Mouse (Mus musculus): ENCODE data around the gene Gnaq. TPM values are rescaled to one million over a fixed set of nuclear protein-coding genes. Genes with fewer than 3 reads are reported as not detected.

Gnaq gene
- total and polyA plus RNA-seq, 2 experiments from 2014 or later, result 89.3 to 120 TPM

DNA sequence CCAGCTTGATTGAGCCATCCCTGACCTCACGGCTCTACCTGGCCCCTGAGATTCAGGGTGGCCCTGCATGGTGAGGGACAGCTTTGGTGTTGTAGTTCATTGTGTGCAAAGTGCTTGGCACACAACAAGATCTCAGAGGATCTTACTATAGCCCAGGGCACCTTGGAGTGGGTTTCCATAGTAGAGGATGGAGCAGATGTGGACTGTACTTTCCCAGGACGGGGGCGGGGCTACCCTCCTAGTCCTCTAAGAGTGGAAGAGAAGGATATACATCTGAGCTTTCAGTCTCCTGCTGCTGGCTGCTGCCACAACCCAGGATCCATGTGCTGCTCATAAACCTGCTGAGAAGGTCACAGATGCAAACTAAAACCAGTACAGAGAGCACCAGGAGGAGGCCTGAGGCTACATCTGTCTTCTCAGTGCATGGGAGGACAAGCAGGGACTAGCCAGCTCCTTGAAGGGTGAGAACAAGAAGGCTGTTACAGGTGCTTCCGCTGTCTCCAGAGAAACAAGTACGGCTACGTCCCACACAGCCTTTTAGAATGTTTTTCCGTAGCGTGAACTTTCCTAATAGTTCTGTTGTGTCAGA, 44.6 kb downstream of the Gnaq start:
- 92% methylated on average over 8 of the region's 8 CpGs for WGBS
- ATAC-seq (ENCODE audit: low FRiP score) (0 out of 2 replicates have a peak, but pooled peaks have one; percentile 27), DNase-seq (ENCODE audit: low spot score) (no peak)
- H3K4me2 ChIP-seq (ENCODE audit: low read depth, low read length, poor library complexity, severe bottlenecking), result no peak overlapping the region
- no peak overlapping the region for H3K9ac ChIP-seq (replicated peaks; ENCODE audit: low read length, poor library complexity, severe bottlenecking)
- no peak overlapping the region for H3K27ac ChIP-seq (ENCODE audit: low read depth, low read length)
- H3K27me3 ChIP-seq (ENCODE audit: insufficient read depth, low read length), result no peaks in the 10 kb centered on the region
- H3K36me3 ChIP-seq (ENCODE audit: insufficient read depth, low read length), result no peaks in the 10 kb centered on the region
- H3K4me3 ChIP-seq (ENCODE audit: low read depth, low read length), result no peak overlapping the region
- TF ChIP-seq CTCF (IDR thresholded peaks at IDR 0.05), result no peak
- no peaks in the 10 kb centered on the region for H3K9me3 ChIP-seq (ENCODE audit: low read length)
- H3K4me1 ChIP-seq (ENCODE audit: insufficient read depth, low read length), result no peaks in the 10 kb centered on the region; the same call in 1 of the 2 replicates

GRCm38 (mm10) chr19:16181258-16181657, 48.6 kb downstream of the Gnaq start:
- H3K27ac ChIP-seq (ENCODE audit: low read depth, low read length), result no peak overlapping the region
- H3K4me1 ChIP-seq (ENCODE audit: insufficient read depth, low read length), result no peaks in the 10 kb centered on the region; the same call in 1 of the 2 replicates
- DNase-seq (ENCODE audit: low spot score), result no peak
- no peak overlapping the region for H3K9ac ChIP-seq (replicated peaks; ENCODE audit: low read length, poor library complexity, severe bottlenecking)
- WGBS, result 83% methylated on average over 3 of the region's 3 CpGs
- H3K27me3 ChIP-seq (ENCODE audit: insufficient read depth, low read length), result no peaks in the 10 kb centered on the region
- no peak for ATAC-seq (ENCODE audit: low FRiP score)
- H3K9me3 ChIP-seq (ENCODE audit: low read length), result no peaks in the 10 kb centered on the region
- no peaks in the 10 kb centered on the region for H3K36me3 ChIP-seq (ENCODE audit: insufficient read depth, low read length)
- no peak overlapping the region for H3K4me2 ChIP-seq (ENCODE audit: low read depth, low read length, poor library complexity, severe bottlenecking)
- TF ChIP-seq CTCF (IDR thresholded peaks at IDR 0.05), result no peak
- no peak overlapping the region for H3K4me3 ChIP-seq (ENCODE audit: low read depth, low read length)

DNA sequence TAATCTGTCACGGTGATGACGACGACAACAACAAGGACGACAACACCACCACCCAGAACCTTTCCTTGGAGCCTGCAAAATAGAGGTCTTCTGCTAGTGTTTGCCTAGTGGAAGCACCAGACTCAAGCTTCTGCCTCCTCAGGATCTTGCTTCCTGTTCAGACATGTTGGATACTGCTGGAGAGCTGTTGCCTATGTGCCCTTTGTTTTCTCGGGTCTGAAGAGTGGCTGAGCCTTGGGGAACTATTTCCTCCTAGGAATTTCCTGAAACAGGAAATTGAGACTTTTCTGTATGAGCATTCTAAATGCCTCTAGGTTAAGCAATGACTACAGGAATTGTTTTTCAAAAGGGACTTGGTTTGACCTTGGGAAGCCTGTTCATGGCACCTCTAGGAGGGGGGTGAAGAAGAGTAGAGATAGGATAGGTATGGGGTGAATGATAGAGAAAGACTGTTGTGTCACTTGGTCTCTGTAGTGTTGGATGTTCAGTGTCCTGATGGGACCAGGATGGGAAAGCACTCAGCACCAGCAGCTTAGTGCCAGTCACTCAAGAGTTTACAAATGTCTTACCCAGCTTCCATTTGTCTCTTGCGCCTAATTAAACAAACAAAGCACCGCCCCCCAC, 49.3 kb downstream of the Gnaq start:
- H3K4me2 ChIP-seq (ENCODE audit: low read depth, low read length, poor library complexity, severe bottlenecking), result no peak overlapping the region
- no peak for DNase-seq (ENCODE audit: low spot score)
- H3K4me3 ChIP-seq (ENCODE audit: low read depth, low read length), result no peak overlapping the region
- H3K27me3 ChIP-seq (ENCODE audit: insufficient read depth, low read length), result no peaks in the 10 kb centered on the region
- H3K9ac ChIP-seq (replicated peaks; ENCODE audit: low read length, poor library complexity, severe bottlenecking), result no peak overlapping the region
- H3K27ac ChIP-seq (ENCODE audit: low read depth, low read length), result no peak overlapping the region
- no peaks in the 10 kb centered on the region; the same call in 1 of the 2 replicates for H3K4me1 ChIP-seq (ENCODE audit: insufficient read depth, low read length)
- no peaks in the 10 kb centered on the region for H3K9me3 ChIP-seq (ENCODE audit: low read length)
- 87% methylated on average over 7 of the region's 7 CpGs for WGBS
- H3K36me3 ChIP-seq (ENCODE audit: insufficient read depth, low read length), result no peaks in the 10 kb centered on the region
- ATAC-seq (ENCODE audit: low FRiP score), result no peak
- TF ChIP-seq CTCF (IDR thresholded peaks at IDR 0.05), result no peak

DNA sequence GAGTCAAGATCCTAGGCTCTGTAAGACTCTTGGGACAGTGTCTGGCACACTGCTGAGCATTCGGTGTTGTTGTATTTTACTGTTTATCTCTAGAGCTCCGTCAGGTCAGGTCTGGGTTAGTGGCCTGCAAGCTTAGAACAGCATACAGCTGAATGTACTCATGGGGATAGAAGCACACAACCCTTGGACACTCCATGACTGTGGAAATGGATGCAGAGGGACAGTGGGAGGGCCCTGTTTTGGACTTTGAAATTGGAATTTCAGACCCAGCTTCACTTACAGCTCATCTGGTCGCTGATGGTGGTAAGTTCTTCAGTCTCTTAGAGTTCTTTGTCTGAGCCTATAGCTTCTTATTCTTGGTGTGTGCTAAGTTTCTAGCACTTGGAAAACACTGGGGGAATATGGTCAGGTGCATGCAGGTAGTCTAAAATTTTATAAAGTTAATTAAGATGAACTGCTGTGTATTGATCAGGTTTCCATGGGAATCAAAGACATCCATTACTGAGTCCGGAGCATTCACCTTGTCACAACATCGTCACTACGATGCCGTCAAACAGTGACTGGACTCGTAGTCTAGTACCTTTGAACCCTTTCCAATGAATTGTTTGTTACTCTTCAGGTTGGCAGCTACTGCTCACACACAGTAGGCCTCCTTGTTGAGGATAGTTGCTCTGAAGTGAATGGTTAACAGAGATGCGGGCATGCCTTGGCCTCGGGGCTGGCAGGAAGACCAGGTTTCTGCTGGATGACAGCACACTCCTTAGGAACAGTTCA, 51.1 kb downstream of the Gnaq start:
- H3K9ac ChIP-seq (replicated peaks; ENCODE audit: low read length, poor library complexity, severe bottlenecking), result no peak overlapping the region
- no peaks in the 10 kb centered on the region for H3K36me3 ChIP-seq (ENCODE audit: insufficient read depth, low read length)
- no peak overlapping the region for H3K4me3 ChIP-seq (ENCODE audit: low read depth, low read length)
- H3K4me1 ChIP-seq (ENCODE audit: insufficient read depth, low read length), result no peaks in the 10 kb centered on the region; the same call in 1 of the 2 replicates
- H3K27ac ChIP-seq (ENCODE audit: low read depth, low read length), result no peak overlapping the region
- H3K27me3 ChIP-seq (ENCODE audit: insufficient read depth, low read length), result no peaks in the 10 kb centered on the region
- no peak for TF ChIP-seq CTCF (IDR thresholded peaks at IDR 0.05)
- no peak overlapping the region for H3K4me2 ChIP-seq (ENCODE audit: low read depth, low read length, poor library complexity, severe bottlenecking)
- ATAC-seq (ENCODE audit: low FRiP score) (no peak), DNase-seq (ENCODE audit: low spot score) (no peak)
- no peaks in the 10 kb centered on the region for H3K9me3 ChIP-seq (ENCODE audit: low read length)
- 81% methylated on average over 10 of the region's 10 CpGs for WGBS

DNA sequence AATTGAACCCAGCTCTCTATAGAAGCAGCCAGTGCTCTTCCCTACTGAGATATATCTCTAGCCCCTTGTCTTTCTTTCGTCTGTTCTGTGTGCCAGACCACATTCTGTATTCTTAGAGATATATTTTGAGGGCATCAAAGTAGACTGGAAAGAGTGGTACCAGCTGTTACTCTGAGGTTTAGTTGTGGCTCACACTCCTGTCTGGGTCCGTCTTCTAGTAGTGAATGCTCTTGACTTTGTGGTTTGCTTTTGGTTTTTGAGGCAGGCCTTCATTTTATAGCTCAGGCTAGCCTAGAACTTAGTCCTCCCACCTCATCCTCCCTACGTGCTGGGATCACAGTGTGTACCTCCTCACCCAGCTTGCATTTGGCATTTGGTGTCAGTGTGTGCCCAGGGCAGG, 54.4 kb downstream of the Gnaq start:
- Histone ChIP-seq H3K36me3 (ENCODE audit: insufficient read depth, low read length) (no peaks in the 10 kb centered on the region), H3K4me3 (ENCODE audit: low read depth, low read length) (no peak overlapping the region), H3K9me3 (ENCODE audit: low read length) (no peaks in the 10 kb centered on the region), H3K27ac (ENCODE audit: low read depth, low read length) (no peak overlapping the region), H3K27me3 (ENCODE audit: insufficient read depth, low read length) (no peaks in the 10 kb centered on the region), H3K4me1 (ENCODE audit: insufficient read depth, low read length) (no peaks in the 10 kb centered on the region; the same call in 1 of the 2 replicates), H3K9ac (replicated peaks; ENCODE audit: low read length, poor library complexity, severe bottlenecking) (no peak overlapping the region), H3K4me2 (ENCODE audit: low read depth, low read length, poor library complexity, severe bottlenecking) (no peak overlapping the region)
- ATAC-seq (ENCODE audit: low FRiP score), result no peak
- WGBS, result 96% methylated on average over 3 of the region's 3 CpGs
- no peak for TF ChIP-seq CTCF (IDR thresholded peaks at IDR 0.05)
- no peak for DNase-seq (ENCODE audit: low spot score)

- no peaks in the 10 kb centered on the region for H3K36me3 ChIP-seq (ENCODE audit: insufficient read depth, low read length)
- H3K9me3 ChIP-seq (ENCODE audit: low read length), result no peaks in the 10 kb centered on the region
- no peak for DNase-seq (ENCODE audit: low spot score)
- H3K4me1 ChIP-seq (ENCODE audit: insufficient read depth, low read length), result peaks cover 3% of the 10 kb centered on the region
- H3K9ac ChIP-seq (replicated peaks; ENCODE audit: low read length, poor library complexity, severe bottlenecking), result no peak overlapping the region
- H3K27me3 ChIP-seq (ENCODE audit: insufficient read depth, low read length), result no peaks in the 10 kb centered on the region
- no peak for ATAC-seq (ENCODE audit: low FRiP score)
- WGBS, result 78% methylated on average over 2 of the region's 2 CpGs
- H3K4me3 ChIP-seq (ENCODE audit: low read depth, low read length), result no peak overlapping the region
- no peak overlapping the region for H3K27ac ChIP-seq (ENCODE audit: low read depth, low read length)
- no peak for TF ChIP-seq CTCF (IDR thresholded peaks at IDR 0.05)
- no peak overlapping the region for H3K4me2 ChIP-seq (ENCODE audit: low read depth, low read length, poor library complexity, severe bottlenecking)
Observed at GRCm38 (mm10) chr19:16187952-16188351, 55.3 kb downstream of the Gnaq start.

Data from midbrain, postnatal 0 days (tissue).